Mouse (Mus musculus) lung, embryonic 15.5 days (tissue): ENCODE data around the gene Prg3. TPM values are rescaled to one million over a fixed set of nuclear protein-coding genes. Genes with fewer than 3 reads are reported as not detected.

ENCODE experiments used
- ATAC-seq: fragments of 200-750 bp; cut with Nextera tagmentation; 2 replicates; pipeline ENCODE4 v1.8.0; 2017; ENCODE audit warnings: moderate number of reproducible peaks, borderline replicate concordance; ENCODE audit not compliant: low FRiP score, low TSS enrichment; ENCODE audit errors: extremely low read depth
- H3K27ac ChIP-seq: fragments of 300-500 bp; sonication (generic); 2 replicates; pipeline ENCODE4 v1.5.1; 2015; ENCODE audit warnings: moderate library complexity, mild to moderate bottlenecking, inconsistent platforms
- H3K27me3 ChIP-seq: fragments of 300-500 bp; sonication (generic); 2 replicates; pipeline ENCODE4 v1.6.1; 2015; ENCODE audit warnings: inconsistent platforms
- H3K36me3 ChIP-seq: fragments of 300-500 bp; sonication (generic); 2 replicates; pipeline ENCODE4 v1.6.1; 2015; ENCODE audit warnings: inconsistent platforms
- H3K4me1 ChIP-seq: fragments of 300-500 bp; sonication (generic); 2 replicates; pipeline ENCODE4 v1.6.1; 2015; ENCODE audit warnings: inconsistent platforms
- H3K4me2 ChIP-seq: fragments of 300-500 bp; sonication (generic); 2 replicates; pipeline ENCODE4 v1.6.1; 2015; ENCODE audit warnings: inconsistent platforms, mild to moderate bottlenecking, moderate library complexity
- H3K4me3 ChIP-seq: fragments of 300-500 bp; sonication (generic); 2 replicates; pipeline ENCODE4 v1.5.1; 2015; ENCODE audit warnings: mild to moderate bottlenecking, inconsistent platforms
- H3K9ac ChIP-seq: fragments of 300-500 bp; sonication (generic); 2 replicates; pipeline ENCODE4 v1.6.1; 2015; ENCODE audit warnings: inconsistent platforms
- H3K9me3 ChIP-seq: fragments of 300-500 bp; sonication (generic); 2 replicates; pipeline ENCODE4 v1.6.1; 2016; ENCODE audit warnings: inconsistent platforms
- WGBS: fragments of 180-500 bp; shearing (Covaris S2); methylation state at CpG from one replicate; pipeline ENCODE4 v1.1.7; 2015; 5-methylcytosine and 5-hydroxymethylcytosine counted together
- polyA plus RNA-seq: library from polyadenylated mRNA; unstranded; fragments of >200 nt; fragmentation: Nextera tagmentation; extraction: Ambion mirVana; gene quantifications from 2 replicates; pipeline ENCODE4 v1.2.1, GENCODE M21; 2015

The Prg3 gene
- polyA plus RNA-seq, 1 experiment from 2014 or later: not detected

DNA sequence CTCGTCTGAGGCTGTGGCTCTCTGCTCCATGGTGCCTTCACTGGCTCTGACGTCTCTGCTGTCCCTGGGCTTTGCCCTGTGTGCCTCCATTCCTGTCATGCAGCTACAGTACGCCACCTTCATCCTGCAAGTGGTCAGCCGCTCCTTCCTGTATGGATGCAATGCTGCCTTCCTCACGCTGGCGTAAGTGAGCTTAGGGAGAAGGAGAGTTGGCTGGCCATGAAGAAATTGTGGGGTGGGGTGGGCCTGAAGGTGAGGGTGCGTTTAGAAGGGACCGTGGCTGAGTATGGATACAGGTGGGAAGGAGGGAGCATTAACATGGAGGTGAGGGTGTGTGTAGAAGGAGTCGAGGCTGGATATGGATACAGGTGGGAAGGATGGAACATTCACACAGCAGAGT is 32.6 kb upstream of the Prg3 start:
- ATAC-seq: no peak
- Histone ChIP-seq H3K9me3 (no peaks in the 10 kb centered on the region), H3K4me2 (no peak overlapping the region), H3K4me3 (no peak overlapping the region), H3K27ac (no peak overlapping the region), H3K27me3 (no peaks in the 10 kb centered on the region), H3K9ac (no peak overlapping the region), H3K4me1 (no peaks in the 10 kb centered on the region), H3K36me3 (peaks cover 77% of the 10 kb centered on the region)
- WGBS: 84% methylated on average over 9 of the region's 9 CpGs

DNA sequence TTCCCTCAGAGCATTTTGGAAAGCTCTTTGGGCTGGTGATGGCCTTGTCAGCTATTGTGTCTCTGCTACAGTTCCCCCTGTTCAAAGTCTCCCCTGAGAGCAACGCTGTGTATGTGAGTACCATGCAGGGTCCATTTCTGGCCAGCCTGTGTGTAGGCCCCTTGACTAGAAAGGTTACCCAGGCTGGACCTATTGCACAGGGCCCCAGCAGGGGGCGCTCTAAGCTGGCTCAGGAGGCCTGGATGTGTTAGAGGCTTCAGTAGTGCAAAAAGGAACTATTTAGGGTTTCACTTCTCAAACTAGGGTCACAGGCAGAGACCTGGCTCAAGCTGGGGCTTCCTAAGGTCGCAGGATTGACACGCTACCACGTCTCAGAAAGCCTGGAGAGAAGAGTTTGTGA is 31.7 kb upstream of the Prg3 start:
- H3K9ac ChIP-seq: no peak overlapping the region
- 0 out of 2 replicates have a peak, but pooled peaks have one; percentile 39 for ATAC-seq
- H3K36me3 ChIP-seq: peaks cover 69% of the 10 kb centered on the region

DNA sequence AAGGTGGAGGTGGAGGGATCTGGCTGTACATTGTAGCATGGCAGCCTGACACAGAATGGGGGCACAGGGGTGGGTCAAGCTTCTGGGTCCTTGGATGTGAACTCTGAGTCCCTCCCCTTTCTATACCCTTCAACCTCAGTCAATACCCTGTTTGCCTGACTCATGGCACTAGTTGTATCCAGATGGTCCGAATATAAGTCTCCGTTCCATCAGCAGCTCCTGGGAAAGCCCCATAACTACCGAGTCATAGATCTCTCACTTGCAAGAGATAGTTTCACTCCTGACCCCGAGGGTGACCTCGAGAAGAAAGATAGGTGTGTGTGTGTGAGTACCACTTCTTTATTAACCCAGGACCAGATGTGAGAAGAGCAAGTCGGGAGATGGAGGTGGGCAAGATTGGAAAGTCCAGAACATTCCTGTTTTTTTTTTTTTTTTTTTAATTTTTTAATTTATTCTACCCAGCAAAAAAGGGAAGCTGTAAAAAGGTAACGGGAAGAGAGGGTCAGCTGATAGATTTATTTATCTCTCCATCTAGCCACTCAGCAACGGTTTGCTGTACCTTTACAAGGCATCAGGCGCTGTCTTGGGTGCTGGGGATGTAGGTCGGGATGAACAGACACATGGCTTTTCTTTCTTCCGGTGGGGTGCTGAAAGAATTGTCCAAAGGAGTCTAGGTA is 29.3 kb upstream of the Prg3 start:
- H3K9ac ChIP-seq: no peak overlapping the region
- H3K9me3 ChIP-seq: no peaks in the 10 kb centered on the region
- H3K4me2 ChIP-seq: no peak overlapping the region
- H3K4me1 ChIP-seq: no peaks in the 10 kb centered on the region
- no peak for ATAC-seq
- WGBS: 90% methylated on average over 11 of the region's 11 CpGs
- H3K4me3 ChIP-seq: no peak overlapping the region
- H3K27ac ChIP-seq: no peak overlapping the region
- H3K36me3 ChIP-seq: peaks cover 48% of the 10 kb centered on the region
- H3K27me3 ChIP-seq: no peaks in the 10 kb centered on the region

More for the DNA sequence above, 31.7 kb upstream of the Prg3 start:
- Histone ChIP-seq H3K9me3 (no peaks in the 10 kb centered on the region), H3K27ac (no peak overlapping the region), H3K4me3 (no peak overlapping the region), H3K4me2 (no peak overlapping the region), H3K4me1 (no peaks in the 10 kb centered on the region), H3K27me3 (no peaks in the 10 kb centered on the region)
- 59% methylated on average over 5 of the region's 5 CpGs for WGBS

DNA sequence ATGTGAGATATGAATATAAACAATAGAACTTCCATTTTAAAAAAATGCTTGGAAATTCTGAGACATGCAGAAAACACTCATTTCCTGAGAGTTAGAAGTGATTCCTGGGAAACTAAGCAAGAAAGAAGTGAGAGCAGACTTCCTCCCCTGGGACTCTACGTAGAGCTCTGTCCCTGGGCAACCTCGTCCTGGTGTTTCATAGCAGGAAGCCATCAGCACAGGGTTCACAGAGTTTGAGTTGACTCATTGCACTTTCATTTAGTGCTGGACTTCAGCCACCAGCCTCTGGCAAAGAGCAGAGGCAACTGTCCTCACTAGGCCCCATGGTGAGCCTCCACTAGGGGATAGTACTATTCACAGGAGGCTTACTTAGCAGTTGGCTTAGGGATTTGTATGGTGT is 26.7 kb upstream of the Prg3 start:
- Histone ChIP-seq H3K27me3 (no peaks in the 10 kb centered on the region), H3K4me2 (no peak overlapping the region), H3K4me3 (no peak overlapping the region), H3K36me3 (peaks cover 32% of the 10 kb centered on the region), H3K9me3 (no peaks in the 10 kb centered on the region), H3K4me1 (no peaks in the 10 kb centered on the region), H3K9ac (no peak overlapping the region), H3K27ac (no peak overlapping the region)
- ATAC-seq: no peak
- 60% methylated on average over 2 of the region's 2 CpGs for WGBS

DNA sequence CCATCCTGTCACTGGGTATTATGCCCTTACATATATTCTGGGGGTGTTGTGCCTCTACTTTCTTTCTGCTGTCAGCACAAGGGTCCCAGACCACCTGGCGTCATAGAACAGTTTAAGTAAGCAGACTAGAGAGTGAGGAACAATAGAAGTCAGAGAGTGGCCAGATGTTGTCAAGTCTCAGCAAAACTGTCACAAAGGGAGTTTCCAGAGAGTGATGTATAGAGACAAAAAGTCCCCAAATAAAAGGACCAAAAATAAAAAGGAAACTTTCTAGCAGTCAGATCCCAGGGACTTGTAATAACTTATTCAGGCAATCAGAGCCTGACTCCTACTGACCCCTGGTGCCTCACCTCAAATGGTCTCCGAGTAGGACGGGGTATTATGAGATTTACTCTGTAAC is 26.1 kb upstream of the Prg3 start:
- no peak overlapping the region for H3K4me2 ChIP-seq
- 77% methylated on average over 3 of the region's 3 CpGs for WGBS
- H3K27ac ChIP-seq: no peak overlapping the region
- no peaks in the 10 kb centered on the region for H3K27me3 ChIP-seq
- H3K4me3 ChIP-seq: no peak overlapping the region
- no peak for ATAC-seq
- no peak overlapping the region for H3K9ac ChIP-seq
- no peaks in the 10 kb centered on the region for H3K4me1 ChIP-seq
- H3K36me3 ChIP-seq: peaks cover 26% of the 10 kb centered on the region
- H3K9me3 ChIP-seq: no peaks in the 10 kb centered on the region

DNA sequence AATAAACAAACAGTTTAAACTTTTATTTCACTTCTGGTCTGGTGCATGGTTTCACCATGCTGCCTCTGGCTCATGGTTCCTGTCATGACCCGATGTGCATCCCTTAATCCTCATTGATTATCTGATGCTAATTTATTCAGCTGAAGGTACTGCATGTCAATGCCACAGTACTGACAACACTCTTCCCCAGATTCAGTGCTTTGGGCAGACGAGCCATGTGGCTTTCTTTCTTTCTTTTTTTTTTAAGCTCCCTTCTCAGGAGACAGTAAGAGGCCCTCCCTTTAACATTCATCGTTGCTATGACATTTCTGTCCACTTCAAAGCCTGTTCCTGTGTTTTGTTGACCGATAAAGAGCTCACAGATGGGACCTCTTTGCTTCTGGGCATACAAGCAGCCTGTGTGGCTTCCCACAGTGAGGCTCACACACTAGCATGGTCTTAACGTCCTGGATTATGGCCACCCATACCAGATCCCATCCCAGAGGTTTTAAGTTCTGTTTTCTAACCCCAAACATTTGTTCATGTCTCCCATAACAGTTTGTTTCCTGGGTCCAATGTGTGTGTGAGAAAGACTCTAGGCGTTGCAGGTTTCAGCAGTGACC is 25.0 kb upstream of the Prg3 start:
- Histone ChIP-seq H3K9me3 (no peaks in the 10 kb centered on the region), H3K27ac (no peak overlapping the region), H3K9ac (no peak overlapping the region), H3K27me3 (no peaks in the 10 kb centered on the region), H3K36me3 (peaks cover 15% of the 10 kb centered on the region), H3K4me2 (no peak overlapping the region), H3K4me1 (no peaks in the 10 kb centered on the region), H3K4me3 (no peak overlapping the region)
- WGBS: 34% methylated on average over 6 of the region's 6 CpGs
- ATAC-seq: no peak

DNA sequence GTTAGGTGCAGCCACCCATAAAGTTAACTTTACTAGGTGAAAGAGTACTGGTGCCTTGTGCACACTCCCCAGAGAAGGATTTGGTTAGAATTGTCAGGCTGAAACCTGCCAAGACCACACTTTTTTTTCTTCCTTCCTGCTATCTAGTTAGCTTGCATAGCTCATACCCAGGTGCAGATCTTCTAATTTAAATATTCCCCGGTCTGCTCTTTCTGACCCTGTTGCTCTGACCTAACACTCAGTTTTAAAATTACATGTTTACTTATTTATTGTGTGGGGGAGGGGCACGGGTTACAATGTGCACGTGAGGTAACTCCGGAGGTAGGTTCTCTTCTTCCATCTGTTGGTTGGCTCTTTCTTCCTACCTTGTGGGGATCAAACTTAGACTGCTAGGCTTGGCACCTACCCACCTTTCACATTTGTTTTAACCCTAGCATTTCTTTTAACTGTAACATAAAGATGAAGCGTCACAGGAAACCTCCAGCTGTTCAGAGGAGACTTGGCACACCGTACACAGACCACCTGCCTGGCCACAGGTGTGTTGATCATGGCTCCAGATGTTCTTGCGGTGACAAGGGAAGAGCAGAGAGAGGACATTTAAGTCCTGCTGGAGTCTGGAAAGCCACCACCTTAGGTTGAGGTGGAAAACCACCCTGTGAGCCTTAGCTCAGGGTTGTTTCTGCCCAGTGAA is 23.8 kb upstream of the Prg3 start:
- H3K9ac ChIP-seq: no peak overlapping the region
- no peak overlapping the region for H3K27ac ChIP-seq
- H3K36me3 ChIP-seq: peaks cover 5% of the 10 kb centered on the region; the same call in 1 of the 2 replicates
- H3K9me3 ChIP-seq: no peaks in the 10 kb centered on the region
- no peaks in the 10 kb centered on the region for H3K27me3 ChIP-seq
- H3K4me2 ChIP-seq: no peak overlapping the region
- no peak overlapping the region for H3K4me3 ChIP-seq
- 85% methylated on average over 7 of the region's 7 CpGs for WGBS
- no peak for ATAC-seq
- H3K4me1 ChIP-seq: no peaks in the 10 kb centered on the region

DNA sequence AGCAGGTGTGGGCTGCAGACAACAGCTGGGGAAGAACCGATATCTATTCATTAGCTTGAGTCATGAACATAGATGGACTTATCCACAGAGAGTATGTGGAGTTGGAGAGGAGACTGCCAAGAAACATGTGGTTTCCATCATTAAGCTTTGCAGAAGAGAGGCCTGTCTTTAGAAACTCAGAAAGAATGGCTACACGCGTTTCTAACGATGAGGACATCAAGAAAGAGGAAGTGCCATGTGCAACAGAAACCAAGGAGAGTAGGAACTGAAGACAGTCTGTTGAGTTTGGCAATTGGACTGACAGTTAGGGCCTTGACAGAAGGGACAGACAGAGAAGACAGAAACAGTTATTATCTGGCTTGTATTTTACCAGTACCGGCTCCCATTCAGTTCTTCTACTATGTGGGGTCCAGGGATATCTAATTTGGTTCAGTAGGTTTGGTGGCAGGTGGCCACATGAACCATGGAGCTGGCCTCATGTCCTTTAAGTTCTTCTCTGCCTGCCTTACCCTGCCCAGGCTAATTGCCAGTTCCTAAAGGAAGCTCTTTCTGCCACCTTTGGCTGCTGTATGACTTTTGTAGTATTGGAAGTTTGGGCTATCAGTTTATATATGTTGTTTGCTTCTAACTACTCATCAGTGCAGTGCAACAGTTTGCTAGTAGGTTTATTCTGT is 20.6 kb upstream of the Prg3 start:
- H3K4me3 ChIP-seq: no peak overlapping the region
- H3K9ac ChIP-seq: no peak overlapping the region
- H3K9me3 ChIP-seq: no peaks in the 10 kb centered on the region
- no peaks in the 10 kb centered on the region for H3K27me3 ChIP-seq
- whole genome bisulfite sequencing: 88% methylated on average over 5 of the region's 5 CpGs
- no peak for ATAC-seq
- H3K36me3 ChIP-seq: no peaks in the 10 kb centered on the region
- no peak overlapping the region for H3K4me2 ChIP-seq
- H3K27ac ChIP-seq: no peak overlapping the region
- H3K4me1 ChIP-seq: no peaks in the 10 kb centered on the region

DNA sequence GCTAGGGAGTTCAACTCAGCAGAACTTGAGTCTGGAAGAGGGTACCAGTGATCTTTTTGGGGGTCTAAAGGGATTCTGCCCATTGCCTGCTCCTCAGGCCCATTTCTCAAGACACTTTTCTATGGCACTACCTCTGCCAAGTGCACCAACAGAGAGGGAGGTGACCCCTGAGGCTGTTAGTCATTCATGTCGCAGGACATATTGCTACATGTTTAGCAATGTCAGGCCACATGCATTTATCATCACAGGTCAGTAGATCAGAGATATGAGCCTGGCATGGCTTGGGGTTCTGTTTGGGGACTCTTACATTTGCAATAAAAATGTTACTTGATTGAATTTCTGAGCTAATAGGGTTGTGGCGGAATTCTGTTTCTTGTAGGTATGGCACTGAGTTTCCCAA is 12.4 kb upstream of the Prg3 start:
- H3K27ac ChIP-seq: no peak overlapping the region
- no peak overlapping the region for H3K4me2 ChIP-seq
- no peaks in the 10 kb centered on the region for H3K4me1 ChIP-seq
- 89% methylated on average over 2 of the region's 2 CpGs for WGBS
- no peak for ATAC-seq
- no peak overlapping the region for H3K4me3 ChIP-seq
- H3K9ac ChIP-seq: no peak overlapping the region
- H3K27me3 ChIP-seq: no peaks in the 10 kb centered on the region
- H3K9me3 ChIP-seq: no peaks in the 10 kb centered on the region
- H3K36me3 ChIP-seq: no peaks in the 10 kb centered on the region

DNA sequence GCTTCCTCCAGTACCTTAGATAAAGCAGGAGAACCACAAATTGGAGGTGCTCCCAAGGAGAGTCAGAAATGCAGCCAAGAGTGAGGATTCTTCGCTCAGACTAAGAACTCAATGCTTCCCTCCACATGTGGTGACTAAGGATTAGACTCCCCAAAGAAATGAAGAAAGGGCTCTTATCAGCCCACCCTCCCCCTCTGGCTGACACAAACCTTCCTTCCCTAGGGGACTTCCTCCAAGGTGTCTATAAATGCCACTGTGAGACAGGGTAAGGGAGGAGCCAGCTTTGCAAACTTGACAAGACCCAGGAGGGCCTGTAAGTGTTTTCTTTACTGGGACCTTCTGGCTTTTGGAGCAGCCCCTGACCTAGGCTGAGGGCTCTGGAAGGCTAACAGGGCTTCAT is 7.8 kb upstream of the Prg3 start, which contains the start of gene Prg2:
Gene Prg2 (plus strand): TSS at position 274 of the 400 bp plus-strand sequence.
- no peak within 1 kb of the TSS for H3K4me2 ChIP-seq
- 48% methylated on average over 1 of the region's 1 CpGs for WGBS
- H3K4me3 ChIP-seq: no peak within 1 kb of the TSS
- ATAC-seq: no peak
- no peaks in the 10 kb centered on the region for H3K27me3 ChIP-seq
- no peaks in the 10 kb centered on the region for H3K9me3 ChIP-seq
- no peak within 1 kb of the TSS for H3K9ac ChIP-seq
- H3K27ac ChIP-seq: no peak within 1 kb of the TSS
- H3K4me1 ChIP-seq: no peaks in the 10 kb centered on the region
- no peaks in the 10 kb centered on the region for H3K36me3 ChIP-seq

DNA sequence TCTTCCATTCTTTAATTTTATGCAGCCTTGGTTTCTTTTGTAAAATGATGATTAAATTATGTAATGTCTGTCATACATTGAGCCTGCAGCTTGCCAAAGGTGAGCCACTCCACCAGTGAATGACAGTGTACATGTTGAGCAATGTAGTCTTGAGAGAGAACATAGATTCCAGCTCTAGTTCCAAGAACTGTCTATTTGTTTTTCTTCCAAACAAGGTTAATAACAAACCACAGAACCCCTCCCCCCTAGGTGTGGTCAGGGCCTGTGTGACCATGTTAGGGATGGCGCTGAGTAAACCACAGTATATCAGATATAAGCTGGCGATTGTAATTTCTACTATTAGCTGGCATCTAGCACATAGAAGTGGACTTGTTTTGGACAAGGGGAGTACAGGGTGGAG is 8.4 kb downstream of the Prg3 start:
- Histone ChIP-seq H3K9me3 (no peaks in the 10 kb centered on the region), H3K4me3 (no peak overlapping the region), H3K4me2 (no peak overlapping the region), H3K9ac (no peak overlapping the region), H3K27ac (no peak overlapping the region), H3K4me1 (no peaks in the 10 kb centered on the region), H3K27me3 (no peaks in the 10 kb centered on the region), H3K36me3 (no peaks in the 10 kb centered on the region)
- WGBS: 82% methylated on average over 2 of the region's 2 CpGs
- no peak for ATAC-seq
